Mouse (Mus musculus) gastrocnemius, adult 18-20 months (tissue): ENCODE measurements around the gene Hoxa1. TPM values are rescaled to one million over a fixed set of nuclear protein-coding genes. Genes with fewer than 3 reads are reported as not detected.

Source experiments
- DNase-seq: peaks from one replicate; pipeline ENCODE4 v3.0.0; 2021; ENCODE audit warnings: low spot score
- total RNA-seq, 2 experiments: library from RNA; stranded (reverse); gene quantifications; 2 replicates each; pipeline ENCODE4 v1.2.3; 2021

The Hoxa1 gene
- total RNA-seq, 2 experiments from 2014 or later, result 0.19 TPM; not detected in 1

DNA sequence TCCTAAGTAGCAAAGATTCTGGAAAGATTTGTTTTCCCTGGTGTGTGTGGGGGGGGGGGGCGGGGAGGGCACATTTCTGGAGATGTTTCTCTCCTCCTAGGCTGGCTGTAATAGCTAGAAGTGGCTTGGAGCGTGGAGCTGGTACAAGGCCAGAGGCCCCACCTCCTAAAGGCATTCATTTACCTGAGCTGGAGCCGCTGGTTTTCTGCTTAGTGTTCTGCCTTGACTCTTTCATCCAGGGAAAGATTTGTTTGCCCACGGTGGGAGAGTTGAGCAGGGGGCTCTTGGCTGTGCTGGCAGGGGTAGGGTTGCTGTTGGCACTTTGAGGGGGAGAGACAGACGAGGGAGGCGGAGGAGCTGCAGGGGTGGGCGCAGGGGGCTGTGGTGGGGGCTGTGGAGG is 13.8 kb upstream of the Hoxa1 start:
- DNase-seq, result no peak

- DNase-seq, result no peak
Observed at GRCm38 (mm10) chr6:52171331-52171730, 13.2 kb upstream of the Hoxa1 start.

DNA sequence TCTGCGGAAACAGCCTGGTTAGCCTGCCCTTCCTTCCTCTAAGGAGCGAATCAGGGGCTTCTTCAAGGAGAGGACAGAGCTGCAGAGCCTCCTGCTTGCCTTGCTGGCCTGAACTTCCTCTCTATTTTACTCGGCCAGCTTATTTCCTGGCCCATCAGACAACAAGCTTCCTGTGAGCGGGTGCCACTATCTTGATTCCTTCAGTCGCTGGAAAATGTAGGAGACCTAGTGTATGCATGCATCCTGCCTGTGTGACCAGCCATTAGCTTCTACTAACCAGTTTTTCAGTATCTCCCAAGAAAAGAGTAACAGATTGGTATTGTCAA is 12.7 kb upstream of the Hoxa1 start:
- no peak for DNase-seq

DNA sequence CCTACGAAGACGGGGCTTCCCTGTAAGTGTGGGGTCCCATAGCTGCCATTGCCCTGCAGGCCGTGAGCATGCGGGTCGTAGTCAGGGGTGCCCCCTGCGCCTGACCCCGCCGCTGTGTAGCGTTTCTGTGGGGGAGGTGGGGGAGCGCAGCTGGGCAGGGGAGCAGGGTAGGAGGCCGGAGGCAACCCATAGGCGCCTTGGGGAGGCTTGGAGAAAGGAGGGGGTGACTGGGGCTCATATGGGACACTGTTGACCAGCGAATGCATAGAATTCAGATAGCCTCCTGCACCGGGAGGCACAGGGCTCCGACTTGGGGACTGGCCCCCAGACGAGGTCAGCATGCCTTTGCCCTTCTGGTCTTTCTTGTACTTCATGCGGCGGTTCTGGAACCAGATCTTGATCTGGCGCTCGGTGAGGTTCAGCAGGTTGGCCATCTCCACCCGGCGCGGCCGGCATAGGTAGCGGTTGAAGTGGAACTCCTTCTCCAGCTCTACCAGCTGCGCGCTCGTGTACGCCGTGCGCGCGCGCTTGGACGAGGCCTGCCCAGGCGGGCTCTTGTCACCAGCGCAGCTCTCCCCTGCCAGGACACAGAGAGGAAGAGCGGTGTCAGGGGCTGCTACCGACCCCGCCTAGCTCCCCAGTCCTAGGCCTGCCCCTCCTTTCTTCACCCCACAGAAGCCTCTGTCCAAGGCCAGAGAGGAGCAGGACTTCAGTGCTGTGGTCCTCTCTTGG is 12.2 kb upstream of the Hoxa1 start:
- DNase-seq, result no peak

- no peak for DNase-seq
Observed at GRCm38 (mm10) chr6:52169499-52170165, 11.5 kb upstream of the Hoxa1 start.

GRCm38 (mm10) chr6:52168191-52169055 is 10.3 kb upstream of the Hoxa1 start:
- DNase-seq, result peak; percentile 36

- DNase-seq, result no peak
Observed at GRCm38 (mm10) chr6:52167736-52168161, 9.6 kb upstream of the Hoxa1 start.

- DNase-seq, result no peak
Observed at GRCm38 (mm10) chr6:52167176-52167575, 9.1 kb upstream of the Hoxa1 start.

- no peak for DNase-seq
Observed at GRCm38 (mm10) chr6:52166431-52167077, 8.4 kb upstream of the Hoxa1 start.

DNA sequence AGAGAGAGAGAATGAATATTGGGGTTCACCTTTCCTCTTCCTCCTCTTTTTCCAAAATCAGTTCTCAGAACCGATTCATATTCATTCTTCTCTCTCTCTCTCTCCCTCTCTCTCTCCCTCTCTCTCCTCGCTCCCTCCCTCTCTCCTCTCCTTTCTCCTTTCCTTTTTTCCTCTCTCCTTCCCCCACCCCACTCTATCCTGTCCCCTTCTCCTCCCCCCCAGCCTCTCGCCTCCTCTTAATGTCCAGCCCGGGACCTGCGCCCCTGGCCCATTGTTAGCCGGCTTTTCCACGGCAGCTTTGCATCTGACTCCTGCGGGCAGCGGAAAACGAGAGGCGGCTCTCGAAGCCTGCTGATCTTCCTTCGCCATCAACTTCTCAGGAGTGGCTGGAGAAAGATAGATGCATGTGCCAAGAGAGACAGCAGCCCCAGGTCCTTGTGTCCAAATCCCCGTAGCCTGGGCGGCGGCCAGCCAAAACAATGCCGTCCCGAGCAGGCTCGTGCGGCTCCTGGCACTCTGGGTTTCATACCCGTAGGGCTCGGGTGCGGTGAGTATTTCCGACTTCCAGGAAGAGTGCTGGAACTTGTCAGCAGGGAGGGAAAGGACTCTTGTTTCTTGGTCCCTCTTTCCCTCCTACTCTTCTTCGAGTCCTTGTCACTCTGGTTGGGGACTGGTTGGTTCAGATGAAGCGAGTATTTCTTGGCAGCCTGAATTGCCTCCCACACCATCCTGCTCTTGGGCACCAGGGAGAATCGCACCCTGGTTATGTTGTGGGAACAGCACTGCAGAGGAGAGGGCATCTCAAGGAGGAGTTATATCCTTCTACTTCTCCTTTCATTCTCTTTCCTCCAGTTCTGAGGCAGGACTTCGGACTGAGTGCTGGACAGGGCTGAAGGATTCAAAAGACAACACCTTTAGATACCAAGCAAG is 7.6 kb upstream of the Hoxa1 start:
- no peak for DNase-seq

GRCm38 (mm10) chr6:52164626-52165440 is 6.7 kb upstream of the Hoxa1 start, which contains the start of gene Hoxa2:
Hoxa2 (minus strand) TSS chr6:52164831.
- no peak for DNase-seq

GRCm38 (mm10) chr6:52164051-52164625 is 6.0 kb upstream of the Hoxa1 start:
- no peak for DNase-seq

DNA sequence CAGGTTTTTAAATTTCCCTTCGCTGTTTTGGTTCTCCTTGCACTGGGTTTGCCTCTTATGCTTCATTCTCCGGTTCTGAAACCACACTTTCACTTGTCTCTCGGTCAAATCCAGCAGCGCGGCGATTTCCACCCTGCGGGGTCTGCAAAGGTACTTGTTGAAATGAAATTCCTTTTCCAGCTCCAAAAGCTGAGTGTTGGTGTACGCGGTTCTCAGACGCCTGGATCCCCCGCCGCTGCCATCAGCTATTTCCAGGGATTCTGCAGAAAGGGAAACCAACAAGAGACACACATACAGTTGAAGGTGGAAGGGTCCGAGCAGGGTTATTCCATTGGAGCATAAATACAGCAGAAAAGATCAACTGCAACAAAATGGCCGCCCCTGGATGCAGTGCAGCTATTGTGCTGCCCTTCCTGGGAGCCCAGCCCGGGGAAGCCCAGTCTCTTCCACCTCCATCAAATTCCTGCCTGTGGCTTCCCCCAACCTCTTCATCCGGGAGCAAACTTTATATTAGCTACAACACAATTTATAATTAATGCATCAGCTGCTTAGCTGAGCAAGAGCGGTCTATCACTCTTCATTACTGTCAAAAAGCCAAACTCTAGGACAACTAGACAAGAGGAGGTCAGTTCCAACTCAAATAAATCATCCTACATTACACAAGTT is 5.4 kb upstream of the Hoxa1 start:
- no peak for DNase-seq

DNA sequence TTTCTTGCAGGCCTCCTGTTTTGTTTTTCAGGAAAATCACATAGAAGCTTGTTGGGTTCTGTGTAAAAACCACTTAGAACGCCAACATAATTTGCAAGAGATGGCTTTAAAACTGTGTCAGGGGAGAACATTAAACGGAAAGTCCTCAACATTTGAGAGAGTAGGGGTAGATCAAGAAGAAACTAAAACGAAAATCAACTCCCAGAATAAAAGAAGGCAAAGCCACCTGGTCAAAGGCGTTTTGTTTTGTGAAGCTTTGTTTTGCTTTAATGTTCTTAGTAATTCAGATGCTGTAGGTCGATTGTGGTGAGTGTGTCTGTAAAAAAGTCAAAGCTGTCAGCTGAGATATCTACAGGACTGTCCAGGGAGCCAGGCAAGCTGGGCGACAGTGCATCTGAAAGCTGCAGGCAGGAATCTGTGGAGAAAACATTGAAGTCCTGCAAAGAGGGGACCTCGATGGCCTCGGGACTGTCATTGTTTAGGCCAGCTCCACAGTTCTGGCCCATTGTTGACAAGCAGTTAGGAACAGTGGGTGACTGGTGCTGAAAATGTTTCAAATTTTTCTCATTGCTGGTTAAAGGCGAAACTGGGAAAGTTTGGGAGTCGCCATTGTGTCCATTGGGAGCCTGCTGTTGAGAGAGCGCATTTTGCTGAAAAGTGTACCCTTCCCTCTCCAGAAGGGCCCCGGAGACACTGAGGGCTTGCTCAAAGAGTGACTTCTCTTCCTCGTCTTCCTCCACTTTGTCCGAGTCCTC is 4.7 kb upstream of the Hoxa1 start:
- no peak for DNase-seq

DNA sequence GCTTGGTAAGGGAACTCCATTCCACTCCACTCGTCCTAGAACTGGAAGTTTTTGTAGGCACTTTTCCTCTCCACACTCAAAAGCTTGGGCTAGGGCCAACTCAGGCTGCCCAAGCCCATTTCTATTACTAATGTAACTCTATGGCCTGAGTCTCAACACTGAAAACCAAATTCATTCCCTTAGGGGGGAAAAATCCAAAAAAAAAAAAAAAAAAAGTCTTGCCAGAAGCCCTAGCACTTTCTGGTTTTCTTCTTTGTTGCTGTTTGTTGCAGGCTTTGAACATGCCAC is 3.9 kb upstream of the Hoxa1 start:
- DNase-seq, result no peak

DNA sequence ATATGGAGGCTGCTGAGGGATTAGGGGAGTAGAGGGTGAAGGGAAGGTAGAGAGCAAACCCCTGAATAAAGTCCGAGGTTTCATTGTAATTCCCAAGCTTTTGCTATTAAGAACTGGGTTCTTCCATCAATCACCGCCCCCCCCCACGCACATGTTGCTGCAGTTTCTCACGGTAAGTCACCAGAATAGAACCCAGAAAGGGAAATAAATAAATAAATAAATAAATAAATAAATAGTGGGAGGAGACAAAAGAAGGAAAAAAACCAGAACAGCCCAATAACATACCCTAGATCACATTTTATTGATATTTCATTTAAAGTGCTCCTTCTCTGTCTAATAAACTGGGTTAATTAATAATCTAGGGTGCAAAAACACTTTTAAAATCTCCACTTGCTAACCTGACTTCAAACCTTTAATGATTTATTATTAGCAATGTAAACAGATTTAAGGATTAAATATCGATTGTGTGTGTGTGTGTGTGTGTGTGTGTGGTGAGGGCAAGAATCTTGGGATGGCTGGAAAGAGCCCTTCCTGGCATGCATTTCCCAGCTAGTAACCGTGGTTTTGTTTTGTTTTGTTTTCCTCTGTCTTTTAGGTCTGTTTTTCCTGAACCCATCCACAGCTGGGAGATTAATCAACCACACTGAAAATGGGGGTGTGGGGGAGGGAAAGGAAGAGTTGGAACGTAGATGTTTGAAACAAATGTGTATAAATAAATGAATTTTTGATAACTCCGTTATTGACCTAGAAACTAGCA is 3.4 kb upstream of the Hoxa1 start:
- DNase-seq, result no peak

GRCm38 (mm10) chr6:52160511-52161335 is 2.6 kb upstream of the Hoxa1 start:
- no peak for DNase-seq
